Mouse (Mus musculus) gastrocnemius, adult 18-20 months (tissue): ENCODE measurements around the gene Med29. TPM values are rescaled to one million over a fixed set of nuclear protein-coding genes. Genes with fewer than 3 reads are reported as not detected.
A peak's percentile ranks its signal among the peaks of the same experiment; 100 is the strongest.

Experiments
- DNase-seq: peaks from one replicate; pipeline ENCODE4 v3.0.0; 2021; ENCODE audit warnings: low spot score
- total RNA-seq, 2 experiments: library from RNA; stranded (reverse); gene quantifications; 2 replicates each; pipeline ENCODE4 v1.2.3; 2021

Gene Med29
- total RNA-seq, 2 experiments from 2014 or later = 22.7 to 24.1 TPM

GRCm38 (mm10) chr7:28377190-28378065 lies 15.1 kb downstream of the Med29 start:
- DNase-seq = peak; percentile 43

GRCm38 (mm10) chr7:28376011-28376771 lies 16.3 kb downstream of the Med29 start:
- peak; percentile 92 for DNase-seq

GRCm38 (mm10) chr7:28375176-28375921 lies 17.2 kb downstream of the Med29 start:
- DNase-seq = peak; percentile 94

- DNase-seq = no peak
Measured at GRCm38 (mm10) chr7:28374647-28375046, 17.9 kb downstream of the Med29 start.

- DNase-seq = no peak
Measured at GRCm38 (mm10) chr7:28373891-28374495, 18.5 kb downstream of the Med29 start.

GRCm38 (mm10) chr7:28373131-28373581 lies 19.4 kb downstream of the Med29 start:
- DNase-seq = peak; percentile 89

GRCm38 (mm10) chr7:28372251-28373108 lies 20.0 kb downstream of the Med29 start, which contains the start of gene Plekhg2:
TSS of gene Plekhg2 (minus strand) at chr7:28372599.
- DNase-seq = peak; percentile 98

- DNase-seq = peak; percentile 65
Measured at GRCm38 (mm10) chr7:28371514-28371989, 21.0 kb downstream of the Med29 start.

- no peak for DNase-seq
Measured at GRCm38 (mm10) chr7:28370977-28371513, 21.5 kb downstream of the Med29 start.

GRCm38 (mm10) chr7:28370051-28370450 lies 22.5 kb downstream of the Med29 start:
- no peak for DNase-seq

- DNase-seq = no peak
Measured at GRCm38 (mm10) chr7:28368276-28368920, 24.1 kb downstream of the Med29 start.

- no peak for DNase-seq
Measured at GRCm38 (mm10) chr7:28367663-28368275, 24.7 kb downstream of the Med29 start.

GRCm38 (mm10) chr7:28362441-28363060 lies 30.0 kb downstream of the Med29 start:
- DNase-seq = no peak

GRCm38 (mm10) chr7:28361647-28362341 lies 30.7 kb downstream of the Med29 start:
- DNase-seq = no peak

- DNase-seq = no peak
Measured at GRCm38 (mm10) chr7:28360291-28360690, 32.2 kb downstream of the Med29 start.

GRCm38 (mm10) chr7:28359854-28360253 lies 32.7 kb downstream of the Med29 start:
- no peak for DNase-seq

GRCm38 (mm10) chr7:28358431-28358830 lies 34.1 kb downstream of the Med29 start:
- no peak for DNase-seq

GRCm38 (mm10) chr7:28357984-28358383 lies 34.5 kb downstream of the Med29 start:
- no peak for DNase-seq
